Mouse (Mus musculus) lung, postnatal 0 days (tissue): ENCODE data around the gene Frmd4a.

Experiments
- CTCF ChIP-seq: IDR thresholded peaks from 2 replicates; pipeline ENCODE4 v1.5.1; 2016; ENCODE audit warnings: antibody characterized with exemption, mild to moderate bottlenecking
- EP300 ChIP-seq: IDR thresholded peaks from 2 replicates; pipeline ENCODE4 v1.6.1; 2016; ENCODE audit warnings: antibody characterized with exemption, mild to moderate bottlenecking, control low read depth

DNA sequence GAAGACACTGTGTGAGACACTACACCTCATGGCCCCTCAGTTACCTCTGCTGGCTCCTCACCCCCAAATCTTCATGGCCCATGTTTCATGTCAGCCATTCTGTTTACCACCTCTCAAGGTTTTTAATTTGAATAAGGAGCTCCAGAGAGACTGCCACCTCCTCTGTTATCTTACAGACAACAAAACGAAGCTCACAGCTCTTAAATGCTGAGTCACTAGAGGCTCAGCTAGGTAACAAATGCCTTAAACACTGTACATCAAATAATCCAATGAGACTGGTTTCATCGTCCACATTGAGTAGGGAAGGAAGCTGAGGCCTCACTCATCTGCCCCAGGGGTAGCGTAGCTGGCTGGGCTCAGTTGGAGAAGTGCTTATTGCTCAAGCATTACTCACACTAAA, 245.2 kb downstream of the Frmd4a start:
- no peak for TF ChIP-seq EP300
- no peak for TF ChIP-seq CTCF
